Mouse (Mus musculus): ENCODE measurements around the gene Ifnar1.

DNA sequence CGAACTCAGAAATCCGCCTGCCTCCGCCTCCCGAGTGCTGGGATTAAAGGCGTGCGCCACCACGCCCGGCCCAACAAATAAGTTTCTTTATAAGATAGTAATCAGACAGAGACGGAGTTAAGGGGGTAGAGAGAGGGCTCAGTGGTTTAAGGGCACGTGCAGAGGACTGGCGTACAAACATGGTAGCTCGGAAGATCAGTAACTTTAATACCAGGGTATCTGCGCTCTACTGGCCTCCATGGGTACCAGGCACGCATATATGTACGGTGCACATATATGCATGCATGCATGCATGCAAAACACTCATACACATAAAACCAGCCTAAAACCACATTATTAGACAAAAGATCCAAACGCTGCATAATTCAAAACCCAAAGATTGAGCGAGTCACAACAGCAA is 651 bp upstream of the Ifnar1 start:
- TF ChIP-seq POLR2A (IDR thresholded peaks at IDR 0.05; ENCODE audit: borderline replicate concordance, control insufficient read depth, low read depth, low read length) = no peak
- no peak for TF ChIP-seq CTCF (IDR thresholded peaks at IDR 0.05; ENCODE audit: control insufficient read depth, insufficient read depth, low read length)

Measured in bone marrow, adult 2 months (tissue).